Mouse (Mus musculus): ENCODE measurements at regions not wholly inside any gene's neighbourhood (a gene's known extent, or its start where the extent isn't known, plus 50 kb on each side); places are given as distances from the start of the nearest gene placed in this dataset.
A peak's percentile ranks its signal among the peaks of the same experiment; 100 is the strongest.
"Not testable (repeated sequence)": the region's sequence is repeated elsewhere in the genome, so short reads cannot be mapped to it uniquely, and the experiment has no call there.

GRCm38 (mm10) chr1:51600425-51600824 is 122.2 kb upstream of the Nabp1 start:
- DNase-seq (ENCODE audit: low read depth, low spot score) = no peak

DNA sequence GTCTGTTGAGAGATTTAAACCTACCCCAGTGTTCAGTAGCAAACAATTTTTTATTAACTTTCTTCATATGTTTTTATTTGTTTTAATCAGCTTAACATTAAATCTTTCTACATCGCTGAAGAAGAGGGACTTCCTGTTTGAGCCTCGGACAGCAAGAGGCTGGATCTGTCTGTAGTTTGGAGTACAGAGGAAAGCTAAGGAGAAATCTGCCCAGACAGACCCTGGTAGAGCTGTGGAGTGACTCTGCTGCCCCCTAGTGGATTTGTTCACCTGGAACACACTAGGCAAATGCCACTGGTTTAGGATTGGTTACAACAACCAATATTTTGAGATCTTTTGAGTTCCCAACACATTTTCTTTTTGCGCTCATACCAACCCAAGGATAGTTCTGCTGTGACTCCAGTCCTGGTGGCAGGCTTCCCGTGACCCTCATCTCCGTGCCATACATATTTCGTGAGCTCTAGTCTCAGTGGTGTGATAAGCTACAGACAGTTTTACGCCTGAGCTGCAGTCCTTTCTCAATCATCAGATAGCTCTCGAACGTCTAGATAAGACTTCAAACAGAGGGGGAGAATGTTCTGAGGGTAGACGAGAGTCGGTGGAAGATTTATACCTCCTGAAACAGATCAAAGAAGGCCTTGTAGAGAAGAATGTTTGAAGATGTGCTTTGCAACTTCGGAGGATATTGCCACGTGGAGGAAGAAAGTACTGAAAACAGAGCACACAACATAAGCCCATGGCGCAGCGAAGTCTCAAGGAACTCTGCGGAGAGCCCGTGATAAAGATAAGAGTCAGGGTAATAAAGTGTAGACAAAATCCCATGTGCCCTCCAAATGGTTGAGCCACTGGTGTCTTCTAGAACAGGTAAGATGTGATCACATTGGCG is 119.0 kb upstream of the Nabp1 start:
- peak; percentile 36 for DNase-seq (ENCODE audit: low read depth, low spot score)

DNA sequence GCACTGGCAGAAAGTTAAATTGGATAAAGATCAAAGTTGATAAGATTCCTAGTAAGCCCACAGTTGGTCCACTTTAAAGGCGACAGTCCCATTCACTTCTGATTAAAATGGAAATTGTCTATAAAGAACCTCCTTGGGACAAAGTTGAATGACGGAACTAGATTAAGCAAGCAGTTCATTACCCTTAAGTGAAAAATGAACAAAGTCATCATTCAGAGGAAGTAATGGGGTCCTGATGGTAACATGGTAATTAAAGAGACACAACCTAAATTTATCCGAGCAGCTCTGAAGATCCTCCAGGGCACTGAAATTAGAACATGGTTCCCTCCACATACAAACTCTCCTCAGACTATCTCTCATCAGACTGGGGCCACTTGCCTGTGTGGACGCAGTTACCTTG is 116.4 kb upstream of the Nabp1 start:
- DNase-seq (ENCODE audit: low read depth, low spot score) = no peak

- DNase-seq (ENCODE audit: low read depth, low spot score) = no peak
Observed at GRCm38 (mm10) chr1:51593621-51594441, 115.6 kb upstream of the Nabp1 start.

DNA sequence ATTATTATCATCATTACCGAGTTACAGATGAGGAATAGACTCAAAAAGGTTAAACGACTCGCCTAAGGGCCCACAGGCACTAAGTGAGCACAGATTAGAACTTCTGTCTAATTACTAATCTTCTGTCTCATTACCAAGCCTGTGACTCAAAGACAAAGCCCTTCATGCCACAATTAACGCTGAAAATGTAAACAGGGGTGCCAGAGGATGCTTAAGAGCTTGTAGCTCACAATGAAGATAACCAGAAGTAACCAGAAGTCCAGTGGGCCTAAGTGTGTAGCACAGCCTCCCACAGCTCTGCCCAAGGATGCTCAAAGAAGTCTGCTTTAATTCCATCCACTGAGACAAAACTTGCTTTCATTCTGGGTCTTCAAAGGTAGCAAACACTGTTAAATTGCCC is 113.7 kb upstream of the Nabp1 start:
- no peak for DNase-seq (ENCODE audit: low read depth, low spot score)

DNA sequence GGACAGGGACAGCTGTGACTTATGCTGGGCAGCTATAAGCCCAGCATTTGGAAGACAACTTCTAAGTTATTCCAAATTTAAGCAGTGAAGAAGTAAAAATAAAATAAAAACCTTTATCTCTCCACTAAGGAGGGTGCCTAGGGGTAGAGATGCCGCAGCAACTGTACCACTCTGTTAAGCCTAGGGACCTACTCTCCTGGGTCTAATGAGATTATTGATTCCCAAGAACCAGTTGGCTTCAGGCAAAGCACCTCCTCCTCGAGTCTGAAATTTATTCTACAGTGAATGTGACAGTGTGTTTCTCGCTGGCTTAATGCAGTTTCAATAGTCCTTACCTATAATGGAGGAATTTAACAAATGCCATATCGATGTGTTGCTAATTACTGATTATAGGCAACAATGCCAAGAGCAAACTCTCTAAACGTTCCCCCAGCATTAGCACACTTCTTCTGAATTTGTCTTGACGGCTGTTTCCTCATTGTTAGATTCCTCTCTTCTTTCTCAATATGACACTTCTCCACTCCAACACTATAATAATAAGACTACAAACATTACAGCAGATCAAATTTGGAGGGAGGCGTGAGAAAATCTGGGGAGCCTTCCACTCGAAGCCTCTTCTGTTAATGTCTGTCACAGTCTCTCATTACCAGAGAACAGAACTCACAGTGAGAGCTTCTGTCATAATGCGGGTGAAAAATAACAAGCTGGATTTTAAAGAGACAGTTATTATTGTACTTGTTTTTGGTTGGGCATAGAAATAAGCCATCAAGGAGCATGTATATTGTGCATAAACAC is 112.6 kb upstream of the Nabp1 start:
- no peak for DNase-seq (ENCODE audit: low read depth, low spot score)

DNA sequence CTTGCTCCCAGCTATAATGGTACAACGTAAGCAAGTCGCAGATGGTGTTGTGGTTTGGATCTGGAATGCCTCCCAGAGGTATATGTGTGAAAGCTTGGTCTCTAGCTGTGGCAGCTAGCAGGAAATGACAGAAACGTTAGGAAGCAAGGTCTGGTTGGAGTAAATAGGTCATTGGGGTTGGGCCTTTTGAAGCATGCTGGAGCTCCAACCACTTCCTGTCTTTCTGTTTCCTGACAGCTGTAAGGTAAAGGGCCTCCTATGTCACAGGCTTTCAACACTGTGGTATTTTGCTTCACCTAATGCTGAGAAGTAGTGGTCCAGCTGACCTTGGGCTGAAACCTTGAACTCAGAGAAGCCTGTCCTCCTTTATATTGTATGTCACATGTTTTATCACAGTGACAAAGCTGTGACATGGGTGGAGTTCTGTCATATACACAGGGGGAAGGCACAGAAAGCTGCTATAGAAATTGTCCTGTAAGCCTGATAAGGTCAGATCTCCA is 106.8 kb upstream of the Nabp1 start:
- no peak for DNase-seq (ENCODE audit: low read depth, low spot score)

DNA sequence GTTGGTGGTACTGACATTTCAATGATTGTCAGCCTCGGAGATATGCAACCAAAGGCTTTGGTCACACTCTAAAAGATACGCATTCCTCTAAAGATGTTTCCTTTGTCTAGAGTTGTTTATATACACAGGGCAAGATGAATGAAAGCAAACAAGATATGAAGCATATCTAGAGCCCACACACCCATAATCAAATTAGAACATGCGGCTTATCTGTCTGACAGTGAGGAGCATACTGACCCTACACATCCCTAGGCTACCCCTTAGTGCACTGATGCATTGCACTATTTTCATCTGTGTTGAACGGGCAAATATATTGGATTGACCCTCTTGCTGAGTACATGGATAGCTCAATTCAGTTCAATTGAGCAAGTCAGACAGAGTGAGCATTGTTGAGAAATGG is 105.6 kb upstream of the Nabp1 start:
- DNase-seq (ENCODE audit: low read depth, low spot score) = no peak

DNA sequence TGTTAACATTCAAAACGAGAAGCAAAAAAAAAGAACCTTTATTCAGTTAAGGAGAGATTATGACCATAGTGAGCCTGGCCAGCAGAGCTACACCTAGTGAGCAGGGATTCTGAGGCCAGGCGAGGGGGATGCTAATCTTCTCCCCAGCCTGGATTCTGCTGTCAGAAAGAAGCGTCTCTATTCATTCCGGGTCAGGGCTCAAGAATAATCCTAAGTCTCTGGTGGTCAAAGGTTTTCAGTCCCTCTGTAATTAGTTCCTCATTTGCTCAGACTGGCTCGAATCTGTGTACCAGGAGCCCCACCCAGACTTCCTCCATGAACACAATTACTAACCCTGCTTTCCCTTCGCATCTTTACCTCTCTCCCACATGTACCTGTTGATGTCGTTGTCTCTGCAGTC is 101.8 kb upstream of the Nabp1 start:
- no peak for DNase-seq (ENCODE audit: low read depth, low spot score)

GRCm38 (mm10) chr1:51577701-51578100 is 99.5 kb upstream of the Nabp1 start:
- DNase-seq (ENCODE audit: low read depth, low spot score) = no peak

DNA sequence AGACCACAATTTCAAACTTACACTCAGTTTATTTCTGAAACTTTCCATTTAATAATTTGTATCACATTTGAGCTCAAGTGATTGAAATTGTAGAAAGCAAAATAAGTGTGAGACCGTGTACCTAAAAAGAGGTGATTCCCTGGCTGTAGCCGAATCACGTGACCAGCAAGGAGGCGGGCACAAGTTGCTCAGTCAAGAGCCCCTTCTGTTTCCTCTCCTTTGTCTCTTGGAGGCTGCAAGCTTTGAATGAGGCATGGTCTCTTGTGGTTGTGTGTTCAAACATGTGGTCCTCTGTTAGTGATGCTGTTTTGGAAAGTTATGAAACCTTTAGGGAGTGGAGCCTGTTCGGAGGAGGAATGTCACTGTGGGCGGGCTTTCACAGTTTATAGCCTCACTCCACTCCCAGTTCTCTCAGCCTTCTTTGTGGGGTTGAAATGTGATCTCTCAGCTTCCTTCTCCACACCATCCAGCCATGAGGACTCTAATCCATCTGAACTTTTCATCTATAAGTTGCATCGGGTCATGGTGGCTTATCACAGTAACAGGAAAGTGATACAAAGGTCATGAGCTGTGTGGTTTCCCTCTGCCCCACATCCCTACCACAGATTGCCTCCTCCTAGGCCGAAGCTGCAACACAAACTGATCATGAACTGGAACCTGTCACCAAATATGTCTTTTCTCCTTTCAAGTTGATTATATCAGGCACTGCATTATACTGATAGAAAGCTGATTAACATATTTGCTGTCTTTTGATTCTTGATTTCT is 94.3 kb upstream of the Nabp1 start:
- no peak for DNase-seq (ENCODE audit: low read depth, low spot score)

DNA sequence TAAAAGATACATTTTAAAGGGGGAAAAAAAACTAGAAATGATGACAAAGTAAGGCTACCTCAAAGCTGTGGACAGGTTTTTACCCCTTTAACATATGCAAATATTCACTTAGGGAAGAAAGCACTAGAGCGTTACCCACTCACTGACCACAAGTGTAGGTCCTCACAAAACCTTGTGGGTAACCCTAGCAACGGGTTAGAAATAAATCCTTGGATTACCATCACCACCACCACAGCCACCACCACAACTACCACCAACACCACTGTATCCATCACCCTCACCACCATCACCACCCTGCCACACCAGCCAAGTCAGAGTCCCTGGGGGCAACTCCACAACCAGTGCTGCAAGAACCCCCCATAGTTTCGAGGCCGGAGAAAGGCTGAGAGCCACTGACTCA is 91.4 kb upstream of the Nabp1 start:
- DNase-seq (ENCODE audit: low read depth, low spot score) = no peak

DNA sequence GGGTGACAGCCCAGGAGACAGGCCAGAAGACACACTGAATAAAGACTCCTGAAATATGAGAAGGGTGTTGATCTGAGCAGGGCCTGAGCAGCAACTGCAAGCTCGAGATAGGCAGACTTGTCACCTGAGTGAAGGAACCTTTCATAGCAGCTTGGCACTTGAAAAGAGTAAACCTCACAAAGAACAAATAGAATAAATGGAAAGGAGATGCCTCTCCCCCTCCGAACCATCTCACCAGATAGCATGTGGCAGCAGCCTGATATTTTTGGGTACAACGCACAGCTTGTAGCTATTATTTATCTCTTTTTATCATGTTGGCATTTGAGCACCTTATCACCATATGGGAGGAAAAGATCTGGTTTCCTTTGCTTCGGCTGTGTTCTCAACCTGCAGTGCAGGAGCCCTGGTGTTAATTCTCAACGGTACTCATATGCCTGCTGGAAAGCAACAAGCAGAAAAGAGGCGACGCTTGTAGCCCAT is 88.0 kb upstream of the Nabp1 start:
- DNase-seq (ENCODE audit: low read depth, low spot score) = no peak

DNA sequence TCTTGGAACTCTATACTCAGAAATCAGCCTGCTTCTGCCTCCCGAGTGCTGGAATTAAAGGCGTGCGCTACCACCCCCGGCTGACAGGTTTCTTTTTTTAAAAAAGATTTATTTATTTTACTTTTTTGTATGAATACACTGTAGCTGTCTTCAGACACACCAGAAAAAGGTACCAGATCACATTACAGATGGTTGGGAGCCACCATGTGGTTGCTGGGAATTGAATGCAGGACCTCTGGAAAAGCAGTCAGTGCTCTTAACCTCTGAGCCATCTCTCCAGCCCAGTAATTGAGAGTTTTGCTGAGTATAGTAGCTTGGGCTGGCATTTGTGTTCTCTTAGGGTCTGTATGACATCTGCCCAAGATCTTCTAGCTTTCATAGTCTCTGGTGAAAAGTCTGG is 78.4 kb upstream of the Nabp1 start:
- DNase-seq (ENCODE audit: low read depth, low spot score) = not testable (repeated sequence)

- DNase-seq (ENCODE audit: low read depth, low spot score) = no peak
Observed at GRCm38 (mm10) chr1:51553738-51554137, 75.5 kb upstream of the Nabp1 start.

DNA sequence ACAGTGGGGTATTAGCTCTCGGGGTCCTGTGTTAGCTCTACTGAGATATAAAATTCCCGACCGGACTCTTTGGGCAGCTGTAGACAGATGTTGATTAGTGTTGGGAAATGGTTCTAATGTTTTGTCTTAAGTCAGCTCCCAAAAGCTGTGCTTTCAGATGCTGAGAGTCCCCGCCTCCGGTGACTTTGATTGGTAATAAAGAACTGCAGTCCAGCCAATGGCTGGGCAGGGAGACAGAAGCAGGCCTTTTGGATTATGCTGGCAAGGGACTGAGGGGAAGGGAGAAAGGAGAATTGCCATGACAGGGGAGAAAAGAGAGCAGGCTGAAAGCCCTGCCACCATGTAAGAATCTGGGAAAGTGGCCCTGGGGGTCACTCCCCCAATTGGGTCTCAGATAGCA is 73.4 kb upstream of the Nabp1 start:
- no peak for DNase-seq (ENCODE audit: low read depth, low spot score)

- DNase-seq (ENCODE audit: low read depth, low spot score) = no peak
Observed at GRCm38 (mm10) chr1:51542801-51543200, 64.6 kb upstream of the Nabp1 start.

- no peak for DNase-seq (ENCODE audit: low read depth, low spot score)
Observed at GRCm38 (mm10) chr1:51539634-51540033, 61.4 kb upstream of the Nabp1 start.

- DNase-seq (ENCODE audit: low read depth, low spot score) = no peak
Observed at GRCm38 (mm10) chr1:51538836-51539235, 60.6 kb upstream of the Nabp1 start.

DNA sequence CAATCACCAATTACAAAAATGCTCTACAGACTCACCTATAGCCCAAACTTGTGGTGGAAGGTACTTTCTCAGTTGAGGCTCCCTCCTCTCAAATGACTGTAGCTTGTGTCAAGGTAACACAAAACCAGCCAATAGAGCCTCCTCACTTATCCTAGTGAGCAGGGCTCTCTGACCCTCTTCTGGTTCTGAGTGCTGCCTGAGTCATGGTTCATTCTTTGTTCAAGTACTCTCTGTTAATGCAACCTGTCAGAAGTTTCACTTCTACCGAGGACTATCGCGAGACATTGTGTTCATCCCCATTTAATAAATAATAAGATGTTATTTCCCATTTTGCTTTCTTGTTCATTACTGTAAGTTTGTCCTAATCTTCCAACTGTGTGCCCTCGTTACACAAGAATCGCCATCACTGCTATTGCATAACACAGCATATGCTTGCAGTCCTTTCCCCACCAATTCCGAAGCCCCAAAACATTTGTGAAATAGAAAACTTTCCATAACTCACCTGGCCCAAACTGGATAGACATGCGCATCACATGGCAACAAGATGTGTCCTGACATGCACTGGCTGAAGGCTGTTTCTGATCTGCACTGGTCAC is 59.6 kb upstream of the Nabp1 start:
- no peak for DNase-seq (ENCODE audit: low read depth, low spot score)

- DNase-seq (ENCODE audit: low read depth, low spot score) = peak; percentile 1
Observed at GRCm38 (mm10) chr1:51536076-51536475, 57.9 kb upstream of the Nabp1 start.

Data from WW6 (cell line).